Mouse (Mus musculus): ENCODE results near the gene Samd8.

GRCm38 (mm10) chr14:21811744-21812393 is 61.5 kb downstream of the Samd8 start:
- no peak for TF ChIP-seq CTCF (IDR thresholded peaks at IDR 0.05)
- no peak for TF ChIP-seq EP300 (IDR thresholded peaks at IDR 0.05)
